Mouse (Mus musculus): ENCODE results near the gene Ip6k3.

Ip6k3 gene

DNA sequence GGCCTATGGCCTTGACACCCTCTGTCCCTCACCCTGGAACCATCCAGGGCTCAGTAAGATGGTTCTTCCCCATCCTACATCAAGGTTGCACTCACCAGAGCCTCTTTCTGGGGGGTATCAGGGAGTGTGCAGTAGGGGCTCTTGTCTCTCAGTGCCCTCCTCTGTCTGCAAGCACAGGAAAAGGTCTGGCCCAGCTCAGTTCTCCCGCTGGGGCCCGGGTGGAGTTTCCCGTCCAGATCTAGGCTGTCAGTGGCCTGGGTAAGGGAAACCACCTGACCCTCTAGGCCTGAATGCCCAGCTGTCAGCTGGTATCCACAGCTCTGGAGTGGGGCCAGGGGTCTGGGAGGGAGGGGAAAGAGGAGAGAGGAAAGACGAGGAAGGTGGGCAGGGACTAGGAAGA, at the start of gene Ip6k3:
TSS of gene Ip6k3 (minus strand) at position 251 of the 400 bp plus-strand sequence.
- DNase-seq (ENCODE audit: low spot score): no peak

DNA sequence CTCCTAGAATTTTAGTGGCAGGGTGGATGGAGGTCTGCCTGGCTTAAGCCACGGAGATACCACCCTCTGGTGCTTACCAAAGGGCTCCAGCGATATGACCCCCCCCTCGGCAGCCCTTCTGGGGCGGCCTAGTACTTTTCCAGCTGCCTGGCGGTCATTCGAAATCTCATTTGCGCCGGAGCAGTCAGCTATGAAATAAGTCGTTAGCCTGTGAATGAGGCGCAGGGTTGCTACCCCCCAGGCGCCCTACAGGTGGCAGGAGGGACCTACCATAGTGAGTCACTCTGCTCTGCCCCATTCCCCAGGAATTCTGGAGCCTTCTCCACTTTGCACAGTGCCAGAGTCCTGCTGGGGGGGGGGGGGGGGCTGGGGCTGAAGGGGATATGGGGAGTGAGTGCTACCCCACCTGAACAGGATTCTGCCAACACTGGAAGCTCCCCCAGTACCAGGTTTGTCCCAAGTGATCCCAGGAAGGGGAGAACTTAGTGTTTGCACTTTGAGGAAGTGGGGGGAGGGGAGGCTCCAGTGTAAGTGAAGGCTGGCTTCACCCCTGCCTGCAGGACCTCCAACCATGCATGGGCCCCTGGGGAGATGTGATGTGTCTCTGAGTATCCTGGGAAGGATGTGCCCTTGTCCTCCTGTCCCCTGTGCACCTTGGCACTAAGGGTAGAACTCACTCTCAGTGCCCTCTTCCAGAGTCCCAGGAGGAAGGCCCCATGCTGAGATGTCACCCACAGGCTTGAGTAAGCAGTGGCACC, 45.4 kb upstream of the Ip6k3 start:
- DNase-seq (ENCODE audit: low spot score): peak; percentile 40

- no peak for DNase-seq (ENCODE audit: low spot score)
Observed at GRCm38 (mm10) chr17:27212006-27212405, 44.4 kb upstream of the Ip6k3 start.

GRCm38 (mm10) chr17:27207113-27207707, 39.6 kb upstream of the Ip6k3 start:
- no peak for DNase-seq (ENCODE audit: low spot score)

- DNase-seq (ENCODE audit: low spot score): peak; percentile 95
Observed at GRCm38 (mm10) chr17:27204075-27204909, 36.7 kb upstream of the Ip6k3 start, which contains the start of gene Lemd2. Lemd2 (minus strand) TSS chr17:27204469.

DNA sequence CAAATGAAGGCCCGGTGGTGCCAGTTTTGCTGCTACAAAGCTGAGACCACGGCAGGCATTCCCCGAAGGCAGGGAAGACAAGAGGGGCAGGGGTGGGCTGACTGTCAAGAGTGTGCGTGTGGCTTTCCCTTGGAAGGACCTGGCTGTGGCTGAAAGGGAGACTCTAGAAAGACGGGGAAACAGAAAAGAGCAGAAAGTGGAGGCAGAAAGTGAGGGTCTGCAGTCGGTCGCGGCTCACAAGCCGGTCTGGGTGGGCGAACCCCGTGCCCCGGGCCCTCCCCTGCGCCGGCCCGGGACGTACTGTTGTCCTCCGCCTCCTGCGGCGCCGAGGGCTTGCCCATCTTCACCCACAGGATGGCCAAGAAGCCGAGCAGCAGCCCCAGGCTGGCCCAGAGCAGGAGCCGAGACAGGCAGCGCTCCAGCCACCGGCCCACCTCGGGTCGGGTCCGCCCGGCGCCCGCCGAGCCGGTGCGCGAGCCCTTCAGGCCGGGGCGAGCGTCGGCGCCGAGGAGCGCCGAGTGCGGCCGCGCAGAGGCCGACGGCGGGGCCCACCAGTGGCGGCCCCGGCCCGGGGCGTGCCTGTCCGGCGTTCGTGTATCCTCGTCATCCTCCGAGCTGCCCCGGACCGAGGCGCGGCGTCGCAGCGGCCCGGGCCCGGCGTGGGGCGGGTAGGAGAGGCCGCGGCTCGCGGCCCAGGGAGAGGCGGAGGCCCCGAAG, 35.9 kb upstream of the Ip6k3 start:
- DNase-seq (ENCODE audit: low spot score): no peak

DNA sequence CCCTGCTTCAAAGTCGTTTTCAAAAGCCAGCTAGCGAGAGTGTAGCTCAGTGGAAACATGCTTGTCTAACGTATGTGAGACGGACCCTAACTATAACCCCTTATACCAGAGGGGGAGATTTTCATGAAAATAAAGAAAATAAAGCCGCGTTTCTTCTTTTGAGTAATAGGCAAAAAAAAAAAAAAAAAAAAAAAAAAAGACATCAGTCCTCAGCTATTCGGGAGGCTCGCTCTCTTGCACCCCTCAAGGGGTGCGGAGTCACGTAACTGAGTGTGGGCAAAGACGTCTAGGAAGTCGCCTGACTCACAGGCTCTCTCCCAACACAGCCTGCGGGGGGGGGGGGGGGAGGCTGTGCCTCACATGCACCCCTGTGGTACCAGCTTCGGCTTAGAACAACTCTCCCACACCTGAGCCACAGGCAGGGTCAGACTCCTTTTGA, 35.3 kb upstream of the Ip6k3 start:
- DNase-seq (ENCODE audit: low spot score): no peak

DNA sequence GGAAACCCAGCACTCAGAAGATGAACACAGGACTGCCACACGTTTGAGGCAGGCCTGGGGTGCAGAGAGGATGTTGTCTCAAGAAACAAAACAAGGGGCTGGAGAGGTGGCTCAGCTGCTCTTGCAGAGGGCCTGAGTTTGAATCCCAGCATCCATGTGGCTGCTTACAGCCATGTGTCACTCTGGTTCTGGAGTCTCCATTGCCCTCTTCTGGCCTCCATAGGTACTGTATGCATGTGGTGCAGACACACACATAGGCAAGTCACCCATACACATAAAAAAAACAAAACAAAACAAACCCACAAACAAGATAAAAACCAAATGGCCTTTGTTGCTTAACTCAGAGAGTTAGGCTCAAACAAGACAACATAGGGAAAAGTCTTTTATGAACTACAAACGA, 34.4 kb upstream of the Ip6k3 start:
- no peak for DNase-seq (ENCODE audit: low spot score)

DNA sequence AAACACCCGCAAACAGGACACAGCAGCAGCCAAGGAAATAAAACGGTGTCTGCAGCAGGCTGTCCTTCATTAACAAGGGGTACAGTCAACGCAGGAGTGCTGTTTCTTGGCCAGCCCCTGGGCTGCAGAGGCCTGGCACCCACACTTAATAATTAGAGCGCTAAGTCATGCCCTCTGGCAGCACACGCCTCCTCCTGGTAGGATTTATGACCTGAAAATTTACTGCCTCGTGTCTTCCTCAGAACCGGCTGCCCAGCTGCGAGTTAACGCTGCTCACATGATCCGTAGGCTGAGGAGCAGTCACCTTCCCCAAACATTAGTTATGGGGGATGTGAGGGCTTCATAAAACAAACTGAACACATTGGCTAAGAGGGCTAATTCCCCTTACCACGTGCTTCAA, 33.2 kb upstream of the Ip6k3 start:
- no peak for DNase-seq (ENCODE audit: low spot score)

DNA sequence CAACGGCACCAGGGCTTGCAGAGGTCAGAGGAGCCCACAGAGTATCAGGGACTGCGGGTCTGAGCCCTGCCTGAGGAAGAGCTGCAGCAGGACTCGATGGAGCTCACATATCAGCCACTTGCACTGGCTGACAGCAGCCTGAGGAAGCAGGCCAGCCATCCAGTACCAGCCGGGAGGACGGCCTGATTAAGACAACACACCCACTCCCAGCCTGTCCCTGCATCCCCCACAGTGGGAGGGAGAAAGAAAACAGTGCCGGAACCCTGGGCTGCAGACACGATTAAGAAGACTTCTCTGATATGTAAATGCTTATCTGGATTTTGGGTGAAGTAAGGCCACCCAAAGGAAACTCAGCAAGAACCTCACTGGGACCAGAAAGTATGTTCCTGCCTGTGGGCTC, 32.3 kb upstream of the Ip6k3 start:
- DNase-seq (ENCODE audit: low spot score): no peak

GRCm38 (mm10) chr17:27199205-27199604, 31.6 kb upstream of the Ip6k3 start:
- DNase-seq (ENCODE audit: low spot score): no peak

DNA sequence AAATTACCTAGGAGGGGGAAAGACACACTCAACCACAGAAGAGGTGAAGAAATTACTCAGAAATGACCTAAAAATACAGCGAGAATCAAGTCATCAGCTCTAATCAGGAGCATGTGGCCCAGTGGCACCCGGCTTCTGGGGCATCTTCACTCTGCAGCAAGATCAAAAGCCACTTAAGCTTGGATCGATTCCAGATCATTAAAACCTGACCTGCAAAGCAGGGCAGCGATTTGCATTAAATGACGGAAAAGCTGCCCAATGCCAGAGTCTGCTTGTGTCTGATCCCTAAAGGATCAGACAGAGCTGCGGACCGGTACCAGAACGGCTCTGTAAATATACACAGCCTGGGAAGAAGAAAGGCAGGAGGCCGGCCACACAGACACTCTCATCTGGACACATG, 28.6 kb upstream of the Ip6k3 start:
- no peak for DNase-seq (ENCODE audit: low spot score)

GRCm38 (mm10) chr17:27194258-27195185, 26.9 kb upstream of the Ip6k3 start:
- no peak for DNase-seq (ENCODE audit: low spot score)

GRCm38 (mm10) chr17:27191804-27192203, 24.2 kb upstream of the Ip6k3 start:
- DNase-seq (ENCODE audit: low spot score): no peak

DNA sequence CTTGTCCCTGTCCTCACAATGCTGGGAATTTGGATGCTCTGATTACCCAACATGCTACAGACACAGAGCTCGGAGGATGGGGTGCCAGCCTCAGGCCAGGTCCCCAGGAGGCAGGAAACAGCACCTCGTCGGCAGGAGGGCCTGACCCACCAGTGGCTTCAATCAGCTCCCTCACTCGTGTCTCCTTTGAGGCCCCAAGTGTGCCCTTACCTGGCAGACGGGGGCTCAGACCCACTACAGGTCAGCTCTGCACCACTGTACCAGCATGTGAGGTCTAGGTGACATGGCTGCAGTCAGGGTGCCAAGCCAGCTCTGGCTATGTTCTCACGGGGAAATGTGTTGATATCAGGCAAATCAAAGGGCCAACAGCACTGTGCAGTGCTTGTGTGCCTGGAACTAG, 23.6 kb upstream of the Ip6k3 start:
- no peak for DNase-seq (ENCODE audit: low spot score)

DNA sequence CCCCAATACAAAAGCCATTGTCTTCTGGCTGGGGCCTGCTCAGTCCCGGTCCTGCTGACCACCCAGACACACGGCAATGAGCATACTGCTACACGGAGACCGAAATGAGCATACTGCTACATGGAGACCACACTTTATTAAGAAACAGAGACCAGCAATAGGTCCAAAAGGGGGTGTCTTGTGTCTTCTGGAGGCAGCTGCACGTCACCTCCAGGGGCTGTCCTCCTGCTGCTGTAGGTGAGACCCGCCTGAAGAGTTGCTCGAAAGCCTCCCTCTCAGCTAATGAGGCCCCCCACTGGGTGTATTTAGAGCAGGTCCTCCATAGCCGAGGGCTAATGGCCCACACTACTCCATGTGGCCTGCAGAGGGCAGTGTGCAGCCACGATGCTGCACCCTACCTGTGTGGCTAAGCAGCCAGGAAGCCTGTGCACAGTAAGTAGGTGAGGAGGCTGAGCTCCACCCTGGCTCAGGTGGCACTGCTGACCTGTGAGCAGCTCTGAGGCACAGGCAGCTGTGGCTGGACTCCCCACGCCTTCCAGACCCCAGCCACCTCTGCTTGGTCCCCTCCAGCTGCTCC, 22.1 kb upstream of the Ip6k3 start:
- no peak for DNase-seq (ENCODE audit: low spot score)

DNA sequence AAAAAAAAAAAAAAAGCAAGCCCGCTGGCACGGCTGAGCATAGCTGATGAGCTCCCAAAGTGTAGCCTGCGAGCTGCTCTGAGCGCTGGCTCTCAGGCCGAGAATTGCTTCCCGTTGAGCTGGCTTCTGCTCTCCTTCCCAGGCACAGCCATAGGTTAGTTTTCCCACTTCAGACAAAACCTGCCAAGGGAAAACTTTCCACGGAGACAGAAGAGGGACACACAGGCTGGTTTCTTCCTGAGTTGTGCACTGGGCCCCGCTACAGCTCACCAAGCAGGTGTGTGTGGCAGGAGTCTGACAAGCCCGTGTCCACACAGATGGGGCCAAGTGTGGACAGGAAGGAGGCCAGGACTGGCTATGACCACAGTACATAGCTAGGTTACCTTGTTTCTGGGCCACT, 21.3 kb upstream of the Ip6k3 start:
- no peak for DNase-seq (ENCODE audit: low spot score)

DNA sequence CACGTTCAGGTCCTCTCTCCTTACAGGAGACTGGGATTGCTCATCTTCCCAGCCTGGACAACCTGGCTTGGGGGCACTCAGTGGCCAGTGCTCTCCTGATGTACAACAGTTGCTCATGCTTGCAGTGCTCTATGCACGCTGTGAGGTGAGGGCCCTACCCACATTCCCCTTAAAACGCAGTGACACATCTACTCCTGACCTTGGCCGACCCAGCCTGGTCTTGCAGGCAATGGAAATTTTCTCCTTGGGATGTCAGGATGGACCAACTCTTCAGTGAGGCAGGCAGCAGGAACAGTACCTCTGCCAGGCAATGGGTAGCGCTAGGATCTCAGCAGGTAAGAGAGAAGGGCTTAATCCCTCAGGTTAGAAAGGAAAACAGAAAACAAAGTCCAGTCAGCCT, 19.5 kb upstream of the Ip6k3 start:
- DNase-seq (ENCODE audit: low spot score): no peak

GRCm38 (mm10) chr17:27186068-27186467, 18.5 kb upstream of the Ip6k3 start:
- no peak for DNase-seq (ENCODE audit: low spot score)

DNA sequence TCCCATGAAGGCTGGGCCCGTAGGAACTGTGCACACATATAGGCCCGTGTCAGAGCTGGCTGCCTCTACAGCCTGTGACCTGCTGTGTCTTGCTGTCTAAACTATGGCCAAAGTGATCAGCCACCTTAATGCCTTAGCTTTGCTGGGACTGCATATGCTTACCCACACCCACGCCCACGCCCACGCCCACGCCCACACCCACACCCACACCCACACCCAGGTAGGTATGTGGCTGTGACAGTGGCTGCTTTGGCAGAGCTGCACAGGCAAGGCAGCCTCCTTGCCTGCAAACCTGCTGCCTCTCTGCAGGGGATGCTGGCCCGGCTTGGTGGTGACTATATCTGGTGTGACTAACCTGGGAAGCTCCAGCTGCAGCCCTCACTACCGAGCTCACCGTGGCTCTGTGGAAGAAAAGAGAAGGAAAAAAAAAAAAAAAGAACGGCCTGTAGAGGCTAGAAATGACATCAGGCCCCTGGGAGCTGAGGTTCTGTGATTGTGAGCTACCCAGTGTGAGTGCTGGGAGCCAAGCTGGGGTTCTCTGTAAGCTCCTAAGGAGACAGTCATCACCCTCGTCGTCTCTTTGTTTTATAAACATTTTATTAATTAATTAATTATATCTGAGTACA, 16.2 kb upstream of the Ip6k3 start:
- no peak for DNase-seq (ENCODE audit: low spot score)

Data from ovary, adult 18-20 months (tissue).